Mouse (Mus musculus) megakaryocyte, embryonic 14.5 days (primary cell): ENCODE results near the gene Alg11.

ENCODE experiments used
- FLI1 ChIP-seq: IDR thresholded peaks from 2 replicates; pipeline ENCODE4 v1.6.1; 2012; ENCODE audit warnings: low read length, inconsistent platforms, mixed read lengths
- GATA1 ChIP-seq: IDR thresholded peaks from 3 replicates; pipeline ENCODE4 v1.6.1; 2012; ENCODE audit warnings: mixed read lengths, low read length, inconsistent platforms, borderline replicate concordance

DNA sequence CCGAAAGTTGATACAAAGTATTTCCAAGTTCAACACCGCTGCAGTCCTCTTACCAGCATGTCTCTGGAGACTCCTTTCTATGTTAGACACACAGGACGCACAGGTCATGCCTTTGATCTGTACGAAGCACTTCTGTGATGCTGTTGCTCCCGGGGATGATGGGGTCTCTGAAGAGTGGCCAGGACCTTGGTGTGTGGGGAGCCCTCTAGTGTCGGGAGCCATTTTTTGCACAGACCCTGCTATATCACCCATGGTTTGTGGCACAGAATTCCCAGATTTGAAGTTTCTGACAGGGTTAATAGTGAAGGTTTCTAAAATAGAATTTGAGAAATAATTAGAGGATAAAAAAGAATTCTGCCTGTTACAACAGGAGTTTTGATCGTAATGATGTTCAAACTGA, 38.3 kb upstream of the Alg11 start:
- no peak for TF ChIP-seq GATA1
- TF ChIP-seq FLI1, result no peak
